Mouse (Mus musculus) R1 (cell line): ENCODE data around the gene Rbm4b.
"Not testable (repeated sequence)": the region's sequence is repeated elsewhere in the genome, so short reads cannot be mapped to it uniquely, and the experiment has no call there.

Experiments used
- DNase-seq: peaks from one replicate; pipeline ENCODE4 v3.0.0-alpha.2; 2018; ENCODE audit warnings: low read depth, low spot score

Rbm4b gene

DNA sequence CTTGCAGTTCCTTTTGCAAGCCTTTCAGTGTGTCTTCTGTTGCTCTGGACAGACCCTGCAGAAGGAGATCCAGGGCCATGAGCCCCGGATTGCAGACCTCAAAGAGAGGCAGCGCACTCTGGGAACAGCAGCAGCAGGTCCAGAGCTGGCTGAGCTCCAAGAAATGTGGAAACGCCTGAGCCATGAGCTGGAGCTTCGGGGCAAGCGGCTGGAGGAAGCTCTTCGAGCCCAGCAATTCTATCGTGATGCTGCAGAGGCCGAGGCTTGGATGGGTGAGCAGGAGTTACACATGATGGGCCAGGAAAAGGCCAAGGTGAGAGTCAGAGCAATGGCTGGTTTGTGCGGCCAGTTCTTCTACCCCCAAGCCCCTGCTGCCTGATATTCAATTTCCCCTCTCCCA, 11.2 kb upstream of the Rbm4b start:
- no peak for DNase-seq

DNA sequence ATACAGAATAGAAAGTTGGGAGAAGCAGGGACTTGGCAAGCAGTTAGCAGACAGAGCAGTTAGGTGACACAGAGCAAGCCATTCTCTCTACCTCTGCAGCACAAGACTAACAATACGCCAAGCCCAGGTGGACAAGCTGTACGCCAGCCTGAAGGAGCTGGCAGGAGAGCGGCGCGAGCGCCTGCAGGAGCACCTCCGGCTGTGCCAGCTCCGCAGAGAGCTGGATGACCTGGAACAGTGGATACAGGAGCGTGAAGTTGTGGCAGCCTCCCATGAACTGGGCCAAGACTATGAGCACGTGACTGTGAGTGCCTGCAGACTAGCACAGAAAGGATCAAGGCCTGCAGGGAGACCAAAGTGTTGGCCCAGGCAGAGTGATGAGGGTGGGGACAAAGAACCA, 10.6 kb upstream of the Rbm4b start:
- no peak for DNase-seq

DNA sequence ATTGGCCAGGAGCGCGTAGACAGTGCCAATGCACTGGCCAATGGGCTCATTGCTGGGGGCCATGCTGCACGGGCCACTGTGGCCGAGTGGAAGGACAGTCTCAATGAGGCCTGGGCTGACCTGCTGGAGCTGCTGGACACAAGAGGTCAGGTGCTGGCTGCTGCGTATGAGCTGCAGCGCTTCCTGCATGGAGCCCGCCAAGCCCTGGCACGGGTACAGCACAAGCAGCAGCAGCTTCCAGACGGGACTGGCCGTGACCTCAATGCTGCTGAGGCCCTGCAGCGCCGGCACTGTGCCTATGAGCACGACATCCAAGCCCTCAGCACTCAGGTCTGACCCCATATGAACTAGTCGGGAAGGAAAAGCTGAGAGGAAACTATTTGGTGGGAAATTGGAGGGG, 9.7 kb upstream of the Rbm4b start:
- no peak for DNase-seq

DNA sequence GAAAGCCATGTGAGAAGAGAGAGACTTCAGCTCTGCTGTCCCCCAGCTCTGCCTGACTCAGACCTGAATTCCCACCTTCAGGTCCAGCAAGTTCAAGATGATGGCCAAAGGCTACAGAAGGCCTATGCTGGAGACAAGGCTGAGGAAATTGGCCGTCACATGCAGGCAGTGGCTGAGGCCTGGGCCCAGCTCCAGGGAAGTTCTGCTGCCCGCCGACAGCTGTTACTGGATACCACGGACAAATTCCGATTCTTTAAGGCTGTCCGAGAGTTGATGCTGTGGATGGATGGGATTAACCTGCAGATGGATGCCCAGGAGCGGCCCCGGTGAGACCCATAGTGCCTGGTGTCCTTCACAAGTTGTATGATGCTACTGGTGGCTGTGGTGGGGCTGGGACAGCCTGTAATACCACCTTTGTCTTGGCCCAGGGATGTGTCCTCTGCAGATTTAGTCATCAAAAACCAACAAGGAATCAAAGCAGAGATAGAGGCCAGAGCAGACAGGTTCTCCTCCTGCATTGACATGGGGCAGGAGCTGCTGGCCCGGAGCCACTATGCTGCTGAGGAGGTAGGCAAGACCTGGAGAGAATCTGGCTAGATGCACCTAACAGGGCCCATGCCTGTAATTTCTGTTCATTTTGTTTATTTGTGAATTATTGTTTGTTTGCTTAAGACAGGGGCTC, 8.5 kb upstream of the Rbm4b start:
- no peak for DNase-seq

DNA sequence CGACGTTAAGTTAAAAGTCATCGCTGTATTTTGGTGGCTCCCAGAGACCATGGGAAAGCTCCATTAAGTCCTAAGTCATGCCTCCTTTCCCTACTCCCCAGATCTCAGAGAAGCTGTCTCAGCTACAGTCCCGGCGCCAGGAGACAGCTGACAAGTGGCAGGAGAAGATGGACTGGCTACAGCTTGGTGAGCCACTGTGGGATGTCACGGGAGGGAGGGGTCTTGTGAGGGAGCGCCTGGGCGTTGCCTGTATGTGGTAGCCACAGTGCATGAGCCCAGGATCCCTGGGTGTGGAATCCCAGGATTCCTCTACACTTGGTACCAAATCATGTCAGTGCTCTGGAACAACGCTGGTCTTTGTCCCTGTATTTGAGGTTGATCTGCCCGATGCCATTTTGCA, 7.8 kb upstream of the Rbm4b start:
- no peak for DNase-seq

DNA sequence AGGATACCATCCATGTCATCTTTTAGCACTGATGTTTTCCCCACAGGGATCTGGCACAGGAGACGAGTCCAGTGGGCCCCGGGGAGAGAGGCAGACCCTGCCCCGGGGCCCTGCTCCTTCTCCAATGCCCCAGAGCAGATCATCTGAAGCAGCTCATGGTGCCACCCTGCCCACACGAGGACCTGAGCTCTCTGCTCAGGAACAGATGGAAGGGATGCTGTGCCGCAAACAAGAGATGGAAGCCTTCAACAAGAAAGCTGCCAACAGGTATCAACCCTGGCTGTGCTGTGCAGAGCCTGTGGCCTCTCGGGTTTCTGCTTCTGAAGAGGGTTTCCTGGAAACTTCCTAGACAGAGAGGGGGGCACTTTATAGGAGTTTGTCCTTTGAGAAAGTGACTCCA, 6.3 kb upstream of the Rbm4b start:
- no peak for DNase-seq

DNA sequence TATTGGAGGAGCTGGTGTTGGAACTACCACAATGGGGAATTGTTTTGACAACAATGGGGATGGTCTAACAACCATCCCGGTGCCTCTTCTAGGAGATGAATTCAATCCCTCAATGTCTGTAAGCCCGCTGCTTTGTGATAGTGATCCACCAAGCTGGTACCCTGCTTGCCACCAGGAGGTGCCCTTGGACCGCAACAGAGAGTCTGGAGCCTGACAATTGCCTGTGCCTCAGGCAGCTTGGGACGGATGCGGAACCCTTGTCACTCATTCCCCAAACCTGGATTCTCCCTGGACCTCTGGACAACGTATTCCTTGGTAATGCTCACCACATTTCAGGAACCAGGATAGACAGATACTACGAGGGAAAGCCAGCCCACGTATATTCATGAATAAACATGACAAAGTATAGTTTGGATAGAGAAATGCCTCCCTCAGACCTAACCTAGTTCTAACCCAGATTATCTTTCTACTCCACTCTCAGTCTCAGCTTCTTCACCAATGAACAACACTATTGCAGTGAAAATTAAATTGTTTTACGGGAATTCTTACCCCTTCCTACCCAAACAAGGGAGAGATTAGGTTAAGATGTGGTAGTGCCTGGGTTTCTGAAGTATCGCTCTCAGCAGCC, 618 bp upstream of the Rbm4b start:
- DNase-seq: peak; percentile 93

DNA sequence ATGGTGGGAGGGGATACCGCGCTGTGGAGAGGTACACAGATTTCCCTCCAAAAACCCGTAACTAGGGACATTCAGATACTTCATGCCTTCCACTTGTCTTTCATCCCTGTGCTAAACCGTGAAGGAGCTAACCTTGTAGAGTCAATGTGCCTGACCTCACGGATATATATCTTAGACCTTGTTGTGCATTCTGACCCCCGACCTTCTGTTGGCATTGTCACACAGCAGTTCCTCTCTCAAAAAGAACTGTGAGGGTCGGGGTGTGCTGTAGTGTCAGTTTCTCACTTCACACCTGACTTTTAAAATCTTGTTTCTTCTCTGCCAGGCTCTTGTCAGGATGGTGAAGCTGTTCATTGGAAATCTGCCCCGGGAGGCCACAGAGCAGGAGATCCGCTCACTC, 624 bp downstream of the Rbm4b start:
- no peak for DNase-seq

DNA sequence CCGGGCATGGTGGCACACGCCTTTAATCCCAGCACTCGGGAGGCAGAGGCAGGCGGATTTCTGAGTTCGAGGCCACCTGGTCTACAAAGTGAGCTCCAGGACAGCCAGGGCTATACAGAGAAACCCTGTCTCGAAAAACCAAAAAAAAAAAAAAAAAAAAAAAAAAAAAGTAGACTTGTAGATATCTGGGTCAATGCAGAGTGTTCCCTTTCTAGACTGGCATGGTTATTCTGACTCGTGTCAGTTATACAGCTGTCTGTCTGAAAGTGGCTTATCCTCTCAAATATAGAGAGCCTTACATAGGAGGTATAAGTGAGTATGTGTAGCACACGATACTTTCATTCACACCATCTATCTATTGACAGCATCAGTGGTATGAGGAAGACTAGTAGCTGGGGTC, 4.2 kb downstream of the Rbm4b start:
- not testable (repeated sequence) for DNase-seq

DNA sequence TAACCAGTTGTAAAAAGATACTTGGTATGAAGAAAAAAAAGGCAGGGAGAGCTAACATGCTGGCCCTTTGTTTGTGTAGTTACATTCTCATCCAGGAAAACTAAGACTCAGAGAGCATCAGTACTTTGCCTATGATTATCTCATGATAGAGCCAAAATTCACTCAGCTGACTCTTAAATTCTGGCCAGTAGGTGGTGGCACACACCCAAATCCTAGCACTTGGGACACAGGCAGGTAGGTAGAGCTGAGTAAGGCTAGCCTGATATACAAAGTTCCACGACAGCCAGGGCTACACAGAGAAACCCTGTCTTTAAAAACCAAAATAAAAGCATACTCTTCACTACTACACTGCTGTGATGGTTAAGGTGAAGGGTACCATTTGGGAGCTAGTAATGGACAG, 6.6 kb downstream of the Rbm4b start:
- DNase-seq: peak; percentile 60

DNA sequence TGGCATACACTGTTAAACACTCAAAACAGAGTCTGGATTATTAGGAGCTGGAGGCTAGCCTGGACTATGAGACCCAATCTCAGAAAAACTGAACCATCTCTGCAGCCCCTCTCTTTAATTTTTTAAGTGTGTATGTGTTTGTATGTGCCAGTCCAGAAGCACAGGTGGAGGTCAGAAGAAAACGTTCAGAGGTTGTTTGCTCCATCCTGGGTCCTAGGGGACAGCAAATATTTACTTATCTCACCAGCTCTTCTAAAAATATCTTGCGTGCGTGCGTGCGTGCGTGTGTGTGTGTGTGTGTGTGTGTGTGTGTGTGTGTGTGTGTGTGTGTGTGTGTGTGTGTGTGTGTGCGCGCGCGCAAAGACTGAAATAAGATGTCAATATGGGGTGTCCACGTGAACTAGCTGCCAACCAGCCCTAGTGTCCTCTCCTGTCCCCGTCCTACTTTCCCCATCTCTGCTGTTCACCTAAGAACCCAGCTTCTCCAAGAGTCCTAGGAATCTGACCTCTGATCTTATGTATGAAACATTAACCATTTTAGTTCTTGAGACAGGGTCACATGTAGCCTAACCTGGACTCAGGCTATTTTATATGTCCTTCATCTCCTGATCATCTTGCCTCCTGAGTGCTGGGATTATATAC, 11.3 kb downstream of the Rbm4b start:
- no peak for DNase-seq

DNA sequence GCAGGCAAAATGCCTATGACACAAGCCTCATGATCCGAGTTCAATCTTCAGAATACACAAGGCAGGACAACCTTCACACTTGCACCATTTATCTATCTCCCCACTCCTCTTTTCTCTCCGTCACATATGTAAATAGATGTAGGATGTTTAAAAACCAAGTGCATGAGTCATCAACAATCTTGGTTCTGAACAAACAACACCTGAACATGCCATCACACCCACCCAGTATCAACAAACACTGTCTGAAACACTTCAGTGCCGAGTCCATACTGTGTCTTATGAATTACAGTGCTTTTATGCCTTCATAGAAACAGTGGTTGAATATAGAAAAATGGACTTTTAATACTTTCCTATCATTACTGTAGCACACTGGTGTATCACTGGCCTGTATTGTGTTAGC, 16.5 kb downstream of the Rbm4b start:
- no peak for DNase-seq

DNA sequence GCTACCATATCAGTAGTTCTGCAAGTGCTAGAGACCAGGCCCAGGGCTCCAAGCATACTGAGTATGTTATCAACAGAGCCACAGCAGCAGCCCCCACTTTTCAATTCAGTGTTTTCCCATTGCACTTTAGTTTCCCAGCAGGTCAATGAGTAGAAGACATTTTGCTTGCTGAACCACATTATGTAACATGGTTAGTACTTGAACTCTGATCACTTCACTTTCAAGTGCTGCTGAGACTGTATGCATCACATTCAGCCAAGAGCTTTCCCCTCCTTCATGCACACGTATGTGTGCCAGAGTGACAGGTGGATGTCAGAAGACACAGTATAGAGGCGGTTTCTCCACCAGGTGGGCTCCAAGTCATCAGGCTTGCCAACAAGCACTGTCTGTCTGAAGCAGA, 26.6 kb downstream of the Rbm4b start:
- DNase-seq: no peak

DNA sequence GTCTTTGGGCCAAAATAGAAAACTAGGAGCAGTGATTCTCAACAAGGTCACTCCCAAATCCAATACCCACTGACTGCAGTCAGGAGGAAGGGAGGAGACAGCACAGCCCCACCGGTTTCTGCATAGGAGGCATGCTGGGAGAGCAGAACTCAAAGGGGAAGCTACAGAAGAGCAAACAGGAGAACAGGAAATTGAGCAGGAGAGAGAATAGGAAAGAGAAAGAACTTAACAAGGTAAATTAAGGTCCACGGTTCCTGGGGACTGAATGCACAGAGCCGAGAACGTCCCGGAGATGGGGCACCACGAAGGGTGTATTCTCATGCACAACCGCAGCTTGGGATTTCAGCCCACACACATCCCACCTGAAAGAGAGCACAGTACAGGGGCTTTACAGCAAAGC, 28.9 kb downstream of the Rbm4b start:
- DNase-seq: peak; percentile 80

DNA sequence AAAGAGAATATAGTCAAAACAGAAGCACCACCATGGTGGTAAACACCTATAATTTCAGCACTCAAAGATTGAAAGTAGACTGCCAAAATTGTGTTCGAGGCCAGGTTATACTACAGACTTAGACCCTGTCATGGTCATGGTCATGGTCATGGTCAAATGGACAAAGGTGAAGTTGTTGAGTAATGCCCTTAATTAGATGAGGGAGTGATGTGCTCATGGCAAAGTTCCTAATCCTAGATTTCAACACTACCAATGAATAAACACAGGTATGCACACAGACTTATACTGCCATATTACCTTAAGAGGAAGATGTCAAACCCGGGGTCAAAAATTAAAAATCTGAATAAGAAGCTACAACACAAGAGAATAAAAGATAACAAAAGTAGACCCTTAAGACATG, 30.0 kb downstream of the Rbm4b start:
- no peak for DNase-seq

DNA sequence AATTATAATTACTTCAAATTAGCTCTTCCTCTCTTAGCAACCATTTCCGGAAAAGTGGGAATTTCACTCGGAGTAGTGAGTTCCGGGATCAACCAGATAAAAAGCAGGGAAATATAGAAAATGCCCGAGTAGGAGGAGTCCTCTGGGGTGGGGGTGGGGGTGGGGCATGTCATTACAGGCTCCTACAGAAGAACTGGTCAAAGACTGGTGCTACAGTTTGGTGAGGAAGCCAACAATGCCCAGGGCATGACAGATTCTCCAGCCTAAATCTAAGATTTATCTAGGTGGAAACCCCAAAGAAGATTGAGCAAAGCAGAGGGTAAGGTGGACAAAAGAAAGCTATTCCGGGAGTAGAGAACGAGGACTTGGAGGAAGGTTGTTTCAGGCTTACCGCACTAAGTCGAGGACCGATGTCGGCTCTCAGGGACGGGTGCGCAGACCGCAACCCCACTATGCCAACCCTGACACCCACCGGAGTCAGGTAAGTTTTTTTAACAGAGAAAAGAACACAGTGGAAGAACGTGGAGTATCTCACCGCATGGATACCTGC, 37.1 kb downstream of the Rbm4b start:
- DNase-seq: peak; percentile 60

DNA sequence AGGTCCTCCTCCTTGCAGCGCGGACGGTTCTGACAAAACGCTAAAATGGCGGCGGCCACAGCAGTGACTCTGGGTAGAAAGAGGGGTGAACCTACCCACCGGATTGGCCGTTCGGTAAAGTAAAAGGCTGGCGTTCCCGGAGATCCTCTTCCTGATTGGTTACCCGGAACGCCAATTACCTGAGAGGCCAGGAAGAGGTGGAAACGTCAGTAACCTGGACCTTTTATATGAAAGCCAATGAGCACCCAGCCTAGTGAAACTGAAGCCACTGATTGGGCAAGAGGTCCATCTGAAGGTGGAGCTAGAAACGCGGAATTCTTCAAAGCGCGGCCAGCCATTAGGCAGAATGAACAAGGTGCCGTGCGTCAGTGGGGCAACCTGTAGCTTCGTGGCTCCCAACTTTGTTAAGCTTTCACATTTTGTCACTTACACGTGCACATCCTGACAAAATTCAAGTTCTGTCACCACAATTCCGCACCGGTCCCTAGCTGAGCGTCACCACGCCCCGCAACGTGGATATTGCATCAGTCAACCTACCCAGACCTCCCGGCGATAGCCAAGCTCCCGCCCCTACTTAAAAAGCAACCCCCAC, 37.6 kb downstream of the Rbm4b start, which contains the start of gene Rbm4:
Rbm4 (minus strand) TSS at position 71 of the 592 bp plus-strand sequence.
- DNase-seq: peak; percentile 100

DNA sequence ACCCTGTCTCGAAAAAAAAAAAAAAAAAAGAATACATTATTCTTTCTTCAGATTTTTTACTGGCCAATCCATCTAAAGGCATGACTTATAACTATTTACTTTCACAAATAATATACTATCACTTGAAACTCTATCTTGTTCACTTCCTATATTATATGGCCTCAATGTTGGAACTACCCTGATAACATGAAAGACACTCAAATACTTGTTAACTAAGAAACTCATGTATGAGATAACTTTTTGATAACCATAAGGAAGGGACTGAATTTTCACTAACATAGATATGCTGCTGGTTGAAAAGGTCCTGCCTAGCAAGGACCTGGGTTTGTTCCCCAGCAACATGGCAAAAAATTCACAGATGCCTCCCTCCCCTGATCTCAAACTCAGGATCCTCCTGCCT, 39.6 kb downstream of the Rbm4b start:
- no peak for DNase-seq

DNA sequence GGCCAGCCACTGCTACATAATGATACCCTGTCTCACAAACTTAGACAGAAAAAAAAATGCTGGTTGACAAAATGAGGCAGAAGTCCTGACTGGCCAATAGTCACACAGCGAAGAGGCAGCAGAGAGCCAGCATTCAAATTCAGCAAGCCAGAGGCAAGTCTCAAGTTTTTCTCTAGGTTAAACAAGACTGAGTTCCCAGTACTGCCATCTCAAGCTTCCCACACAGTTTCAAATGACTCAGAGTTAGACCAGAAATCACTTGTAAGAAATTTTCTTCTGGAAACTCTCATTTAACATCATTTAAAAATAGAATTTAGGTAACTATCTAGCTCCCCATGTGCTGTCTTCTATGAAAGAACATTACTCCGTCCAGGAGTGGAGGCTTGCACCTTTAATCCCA, 41.5 kb downstream of the Rbm4b start:
- DNase-seq: no peak

DNA sequence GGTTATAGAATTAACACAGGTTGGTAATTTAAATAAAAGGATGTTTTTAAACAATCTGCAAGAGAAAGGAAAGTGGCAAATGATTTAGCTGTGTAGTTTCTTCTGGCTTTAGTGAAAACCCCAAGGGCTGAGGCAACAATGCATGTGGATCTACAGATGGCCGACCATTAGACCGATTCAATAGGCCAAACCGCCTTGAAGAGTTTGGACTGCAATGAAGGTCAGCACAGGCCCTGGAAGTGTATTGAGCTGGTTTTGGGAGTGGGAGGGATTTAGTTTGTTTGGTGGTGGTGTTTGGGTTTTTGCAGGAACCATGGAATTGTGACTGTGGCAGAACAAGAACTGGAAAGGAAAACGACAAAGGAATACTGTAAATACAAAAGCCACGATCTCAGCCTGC, 42.8 kb downstream of the Rbm4b start:
- DNase-seq: no peak

DNA sequence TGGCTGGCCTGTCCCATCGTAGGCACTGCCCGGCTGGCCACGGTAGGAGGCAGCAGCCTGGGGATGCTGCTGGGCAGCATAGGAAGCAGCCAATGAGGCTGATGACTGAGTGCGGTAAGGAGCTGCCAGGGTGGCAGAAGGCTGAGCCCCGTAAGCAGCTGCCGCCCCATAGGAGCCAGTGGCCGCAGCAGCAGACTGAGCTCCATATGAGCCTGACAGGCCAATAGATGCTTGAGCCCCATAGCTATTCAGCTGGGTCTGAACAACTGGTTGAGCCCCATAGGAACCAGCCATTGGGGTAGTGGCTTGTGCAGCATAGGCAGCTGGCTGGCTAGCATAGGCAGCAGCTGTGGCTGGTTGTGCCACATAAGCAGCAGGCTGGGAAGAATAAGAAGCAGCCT, 46.4 kb downstream of the Rbm4b start:
- DNase-seq: no peak

DNA sequence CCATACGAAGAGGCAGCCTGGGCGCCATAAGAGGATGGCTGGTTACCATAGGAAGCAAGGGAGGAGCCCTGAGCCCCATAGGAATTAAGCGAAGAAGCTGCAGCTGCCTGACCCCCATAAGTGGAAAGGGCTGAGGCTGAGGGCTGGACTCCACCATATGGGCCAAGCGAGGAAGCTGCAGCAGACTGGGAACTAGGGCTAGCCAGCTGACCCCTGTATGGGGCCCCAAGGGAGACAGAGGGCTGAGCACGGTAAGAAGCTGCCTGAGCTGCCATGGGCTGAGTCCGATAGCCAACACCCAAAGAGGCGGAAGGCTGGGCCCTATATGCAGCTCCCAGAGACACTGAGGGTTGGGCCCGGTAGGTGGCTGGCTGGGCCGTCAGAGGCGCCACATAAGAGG, 47.0 kb downstream of the Rbm4b start:
- no peak for DNase-seq

DNA sequence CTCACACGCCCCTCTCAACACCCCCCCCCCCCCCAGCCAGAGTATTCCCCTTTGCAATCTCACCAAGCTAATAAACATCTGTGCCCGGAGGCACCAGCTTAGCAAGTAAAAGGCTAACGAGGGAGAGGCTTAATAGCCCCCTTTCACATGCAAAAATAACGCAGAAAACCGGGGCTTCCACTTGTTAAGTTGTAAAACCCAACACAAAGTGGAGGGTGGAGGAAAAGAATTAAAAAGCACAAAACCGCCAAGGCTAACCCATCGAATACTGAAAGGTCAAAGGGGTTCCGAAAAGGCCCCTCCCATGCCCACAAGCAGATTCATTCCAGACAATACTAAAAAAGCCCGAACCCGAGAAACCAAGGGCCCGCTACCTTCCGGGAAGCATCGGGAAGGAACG, 54.0 kb downstream of the Rbm4b start:
- peak; percentile 99 for DNase-seq
